Mouse (Mus musculus) liver, postnatal 0 days (tissue): Measurements from ENCODE around the gene 1700030J22Rik.

ENCODE experiments used
- CTCF ChIP-seq: sonication (generic); IDR thresholded peaks from 2 replicates; pipeline ENCODE4 v1.5.1; 2016; ENCODE audit warnings: antibody characterized with exemption, low read depth
- EP300 ChIP-seq: IDR thresholded peaks from 2 replicates; pipeline ENCODE4 v1.6.1; 2016; ENCODE audit warnings: antibody characterized with exemption, low read depth, mild to moderate bottlenecking

GRCm38 (mm10) chr8:116980117-116980516, 1.4 kb upstream of the 1700030J22Rik start:
- TF ChIP-seq CTCF: peak; percentile 89
- TF ChIP-seq EP300: no peak
